Mouse (Mus musculus) lung, postnatal 0 days (tissue): ENCODE data around the gene Fnip2.

Source experiments
- CTCF ChIP-seq: IDR thresholded peaks from 2 replicates; pipeline ENCODE4 v1.5.1; 2016; ENCODE audit warnings: antibody characterized with exemption, mild to moderate bottlenecking
- EP300 ChIP-seq: IDR thresholded peaks from 2 replicates; pipeline ENCODE4 v1.6.1; 2016; ENCODE audit warnings: antibody characterized with exemption, mild to moderate bottlenecking, control low read depth

- TF ChIP-seq CTCF (no peak), EP300 (peak; percentile 62)
These were observed 13.8 kb downstream of the Fnip2 start for GRCm38 (mm10) chr3:79553779-79554178.
